ENCODE assay signal across 7 mouse cellular contexts in the genomic region with DNA sequence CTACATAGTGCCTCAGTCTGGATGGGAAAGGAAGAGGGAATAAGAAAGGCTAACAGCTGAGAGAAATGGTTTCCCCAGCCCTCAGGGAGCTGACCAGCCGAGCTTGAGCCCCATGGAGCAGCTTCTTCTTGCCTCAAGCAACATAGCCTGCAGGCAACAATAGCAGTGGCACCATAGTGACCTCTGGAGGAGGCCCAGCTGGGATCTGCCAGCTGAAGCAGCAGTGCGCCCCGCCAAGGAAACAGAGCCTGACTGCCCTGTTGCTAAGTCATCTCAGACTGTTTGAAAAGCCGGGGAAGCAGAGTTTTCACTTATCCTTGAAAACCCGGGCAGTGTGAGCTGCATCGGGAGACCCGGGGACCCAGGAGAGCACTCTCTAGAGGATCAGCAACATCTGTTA. TPM values are rescaled to one million over a fixed set of nuclear protein-coding genes. Genes with fewer than 3 reads are reported as not detected.
A peak's percentile ranks its signal among the peaks of the same experiment; 100 is the strongest.
DNase-seq lines count a peak whose midpoint lies in the region; ATAC-seq and TF ChIP-seq lines count a peak whose summit lies in the region.

No protein-coding gene starts in this region.

- peak; percentile 57 for DNase-seq in adipocyte (ENCODE audit: low spot score)
- peak; percentile 75 for DNase-seq in cerebellum, adult 9-11 months
- peak; percentile 72 for DNase-seq in gastrocnemius, adult 2 months
- peak; percentile 76 for DNase-seq in hindbrain, embryonic 14.5 days (ENCODE audit: low spot score)
- peak; percentile 80 for DNase-seq in neural tube, embryonic 11.5 days (ENCODE audit: low spot score)
- DNase-seq in urinary bladder, postnatal 36 days (ENCODE audit: low spot score in 2 of 2): peak; percentile 14 to 58

- H3K27me3 ChIP-seq in hindbrain, embryonic 14.5 days (ENCODE audit: control insufficient read depth, insufficient read depth, low read length): no peaks in the 10 kb centered on the region
- H3K27me3 ChIP-seq in limb, embryonic 13.5 days: no peaks in the 10 kb centered on the region
- H3K27me3 ChIP-seq in neural tube, embryonic 11.5 days (ENCODE audit: control insufficient read depth, insufficient read depth, low read length): no peaks in the 10 kb centered on the region

- peak overlapping the region; percentile 100 for H3K9ac ChIP-seq in hindbrain, embryonic 14.5 days
- no peak overlapping the region; the same call in 1 of the 2 replicates for H3K9ac ChIP-seq in limb, embryonic 13.5 days
- H3K9ac ChIP-seq in neural tube, embryonic 11.5 days (ENCODE audit: low read length): peak overlapping the region; percentile 60

- TF ChIP-seq CTCF in gastrocnemius, adult 2 months (IDR thresholded peaks at IDR 0.05): peak; percentile 56

- 0 out of 2 replicates have a peak, but pooled peaks have one; percentile 5 for ATAC-seq in hindbrain, embryonic 14.5 days (ENCODE audit: low FRiP score)
- ATAC-seq in limb, embryonic 13.5 days (ENCODE audit: low FRiP score, low read depth): no peak
- peak; percentile 2; the same call in 1 of the 2 replicates for ATAC-seq in neural tube, embryonic 11.5 days (ENCODE audit: insufficient read depth, low FRiP score, low TSS enrichment)

- WGBS in hindbrain, embryonic 14.5 days: 0% methylated on average over 7 of the region's 7 CpGs
- 8% methylated on average over 7 of the region's 7 CpGs for WGBS in limb, embryonic 13.5 days
- 2% methylated on average over 7 of the region's 7 CpGs for WGBS in neural tube, embryonic 11.5 days

- H3K4me2 ChIP-seq in hindbrain, embryonic 14.5 days (replicated peaks): peak overlapping the region; percentile 97
- peak overlapping the region; percentile 93 for H3K4me2 ChIP-seq in limb, embryonic 13.5 days (replicated peaks)
- peak overlapping the region; percentile 54 for H3K4me2 ChIP-seq in neural tube, embryonic 11.5 days (ENCODE audit: low read depth)

- peaks cover 52% of the 10 kb centered on the region for H3K4me1 ChIP-seq in hindbrain, embryonic 14.5 days (replicated peaks; ENCODE audit: control insufficient read depth, insufficient read depth, low read length)
- peaks cover 51% of the 10 kb centered on the region for H3K4me1 ChIP-seq in limb, embryonic 13.5 days
- peaks cover 33% of the 10 kb centered on the region for H3K4me1 ChIP-seq in neural tube, embryonic 11.5 days (ENCODE audit: control insufficient read depth, insufficient read depth, low read length)

- peak overlapping the region; percentile 91 for H3K4me3 ChIP-seq in gastrocnemius, adult 2 months
- peak overlapping the region; percentile 93 for H3K4me3 ChIP-seq in hindbrain, embryonic 14.5 days (replicated peaks; ENCODE audit: low read length)
- H3K4me3 ChIP-seq in limb, embryonic 13.5 days: peak overlapping the region; percentile 20
- peak overlapping the region; percentile 76 for H3K4me3 ChIP-seq in neural tube, embryonic 11.5 days (ENCODE audit: low read depth, low read length)

- peak overlapping the region; percentile 43; the same call in 1 of the 2 replicates for H3K27ac ChIP-seq in gastrocnemius, adult 2 months
- H3K27ac ChIP-seq in hindbrain, embryonic 14.5 days: peak overlapping the region; percentile 99
- H3K27ac ChIP-seq in limb, embryonic 13.5 days: no peak overlapping the region
- H3K27ac ChIP-seq in neural tube, embryonic 11.5 days (ENCODE audit: low read depth, low read length): peak overlapping the region; percentile 97

- peaks cover 25% of the 10 kb centered on the region for H3K36me3 ChIP-seq in hindbrain, embryonic 14.5 days (replicated peaks; ENCODE audit: control insufficient read depth, insufficient read depth)
- no peaks in the 10 kb centered on the region for H3K36me3 ChIP-seq in limb, embryonic 13.5 days
- H3K36me3 ChIP-seq in neural tube, embryonic 11.5 days (ENCODE audit: control insufficient read depth, insufficient read depth, low read length): peaks cover 2% of the 10 kb centered on the region; the same call in 1 of the 2 replicates

- intact Hi-C loops in gastrocnemius, adult 2 months (cut with DNase I): loop anchor here (5.0 kb wide), 1 partner anchor 136 kb away; no protein-coding TSS in a partner anchor

- H3K9me3 ChIP-seq in hindbrain, embryonic 14.5 days (ENCODE audit: control insufficient read depth, low read length): no peaks in the 10 kb centered on the region
- H3K9me3 ChIP-seq in limb, embryonic 13.5 days: no peaks in the 10 kb centered on the region
- H3K9me3 ChIP-seq in neural tube, embryonic 11.5 days (ENCODE audit: control insufficient read depth, low read length): no peaks in the 10 kb centered on the region

RNA-seq across cellular contexts. Expression of a gene that starts 3.2 kb away (rescaled TPM):
- total RNA-seq in gastrocnemius, adult 2 months (2021): 10 to 100 TPM in 1 of 2 experiments, 1 to 10 TPM in 1; 7.7 to 13.8 TPM
- 2,185 and 2,283 TPM in 2 replicates for polyA plus RNA-seq in hindbrain, embryonic 14.5 days (2014; fragmentation: Nextera tagmentation; extraction: Ambion mirVana)
- 173 and 179 TPM in 2 replicates for polyA plus RNA-seq in limb, embryonic 13.5 days (2015; fragmentation: Nextera tagmentation; extraction: Ambion mirVana)
- 855 and 870 TPM in 2 replicates for polyA plus RNA-seq in neural tube, embryonic 11.5 days (2014; fragmentation: Nextera tagmentation; extraction: Ambion mirVana)

Comparison
In these comparisons a context has a peak if more than half of its experiments do, and no peak if none do; other contexts are left out.
1. H3K4me3 ChIP-seq: peak in every context shown above with its lines; median percentile 93 in hindbrain, embryonic 14.5 days; 91 in gastrocnemius, adult 2 months; 76 in neural tube, embryonic 11.5 days; 20 in limb, embryonic 13.5 days.